Mouse (Mus musculus) cerebellum, adult (tissue): ENCODE measurements around the gene Rapgef4.
A peak's percentile ranks its signal among the peaks of the same experiment; 100 is the strongest.

ENCODE experiments used
- ATAC-seq: cut with Nextera tagmentation; 2 replicates; pipeline ENCODE4 v1.9.2; 2017; ENCODE audit warnings: mild to moderate bottlenecking, moderate library complexity, mixed read lengths; ENCODE audit not compliant: insufficient number of reproducible peaks, low FRiP score, low TSS enrichment

Gene Rapgef4

DNA sequence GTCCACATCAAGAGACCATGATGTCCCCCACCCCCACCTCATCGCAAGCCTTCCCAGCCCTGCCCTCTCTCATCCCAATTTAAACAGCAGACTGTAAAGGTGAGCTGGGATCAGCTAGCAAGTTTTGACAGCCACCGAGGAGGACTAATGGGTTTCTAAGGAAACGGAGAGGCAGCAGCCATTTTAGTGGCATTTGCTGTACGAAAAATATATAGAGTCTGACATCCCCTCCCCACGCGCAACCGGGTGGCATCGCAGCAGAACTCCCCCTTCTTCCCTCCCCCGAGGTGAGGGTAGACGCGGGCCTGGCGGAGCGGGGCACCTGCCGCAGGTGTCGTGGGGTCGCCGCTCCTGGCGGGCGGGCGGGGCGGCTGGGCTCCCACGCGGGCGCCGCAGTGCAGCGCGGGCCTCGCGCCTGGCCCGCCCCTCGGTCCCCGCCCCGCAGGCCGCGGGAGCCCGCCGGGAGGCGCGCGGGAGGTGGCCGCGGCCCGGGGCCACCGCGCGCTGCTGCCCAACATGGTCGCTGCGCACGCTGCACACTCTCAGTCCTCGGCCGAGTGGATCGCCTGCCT lies at the start of gene Rapgef4:
TSS of gene Rapgef4 (plus strand) at position 470 of the 572 bp plus-strand sequence.
- peak; percentile 21; the same call in 1 of the 2 replicates for ATAC-seq

DNA sequence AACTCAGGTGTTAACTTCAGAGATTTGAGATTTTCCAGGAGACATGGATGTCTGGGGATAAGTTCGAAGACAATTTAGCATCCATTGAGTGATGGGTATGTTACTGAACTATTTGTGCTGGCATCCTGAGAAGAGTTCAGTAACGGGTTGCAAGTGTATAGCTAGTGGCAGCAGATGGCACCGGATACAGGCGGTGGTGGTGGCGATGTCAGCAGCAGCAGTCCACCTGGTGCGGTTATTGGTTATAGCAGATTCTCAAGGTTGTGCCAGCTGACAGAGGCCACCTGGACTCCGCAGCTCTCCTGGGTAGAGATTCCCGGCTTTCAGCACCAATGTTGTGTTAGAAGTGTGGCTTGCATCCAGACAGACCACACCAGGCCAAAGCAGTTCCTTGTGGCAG lies 47.0 kb upstream of the Rapgef4 start:
- ATAC-seq, result no peak; the same call in 1 of the 2 replicates

- no peak for ATAC-seq
Measured at GRCm38 (mm10) chr2:71936711-71937110, 44.3 kb upstream of the Rapgef4 start.

GRCm38 (mm10) chr2:71937649-71938308 lies 43.3 kb upstream of the Rapgef4 start:
- no peak for ATAC-seq

- no peak for ATAC-seq
Measured at GRCm38 (mm10) chr2:71938716-71939393, 42.2 kb upstream of the Rapgef4 start.

GRCm38 (mm10) chr2:71941005-71941720 lies 39.9 kb upstream of the Rapgef4 start:
- ATAC-seq, result no peak

DNA sequence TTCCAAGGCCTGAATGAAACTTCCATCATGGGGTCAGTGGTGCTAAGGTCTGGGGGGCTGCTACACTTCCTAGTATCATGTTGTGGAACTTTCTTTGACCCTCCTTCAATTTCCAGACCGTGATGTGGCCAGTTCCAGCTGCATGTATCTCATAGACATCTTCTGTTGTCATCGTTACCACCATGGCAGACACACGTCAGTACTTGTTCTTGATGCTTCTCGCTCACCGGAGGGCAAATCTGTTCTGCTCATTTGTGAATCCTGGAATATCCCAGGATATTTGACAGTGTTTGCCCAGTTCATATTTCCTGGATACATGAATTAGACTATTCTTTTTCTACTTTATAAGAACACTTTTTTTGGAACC lies 39.3 kb upstream of the Rapgef4 start:
- no peak for ATAC-seq

DNA sequence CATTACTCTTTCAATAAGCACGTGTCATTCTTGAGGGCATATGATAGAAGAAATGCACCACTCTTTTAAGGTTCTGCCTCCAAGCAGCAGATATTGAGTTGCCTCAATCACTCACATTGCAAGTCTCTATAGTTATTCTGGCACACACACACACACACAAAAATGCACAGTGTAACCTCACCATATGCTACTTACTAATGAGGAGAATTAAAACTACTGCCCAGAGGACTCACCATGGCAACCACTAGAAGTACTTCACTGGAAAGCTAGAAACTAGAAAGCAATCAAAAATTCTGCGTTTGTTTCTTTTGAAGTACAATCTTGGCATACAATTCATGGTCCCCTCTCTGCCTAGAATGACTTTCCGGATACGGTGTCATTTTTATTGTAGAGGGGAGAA lies 29.8 kb upstream of the Rapgef4 start:
- no peak for ATAC-seq

GRCm38 (mm10) chr2:71955637-71956036 lies 25.4 kb upstream of the Rapgef4 start:
- peak; percentile 79 for ATAC-seq

- peak; percentile 75 for ATAC-seq
Measured at GRCm38 (mm10) chr2:71956463-71956862, 24.6 kb upstream of the Rapgef4 start.

DNA sequence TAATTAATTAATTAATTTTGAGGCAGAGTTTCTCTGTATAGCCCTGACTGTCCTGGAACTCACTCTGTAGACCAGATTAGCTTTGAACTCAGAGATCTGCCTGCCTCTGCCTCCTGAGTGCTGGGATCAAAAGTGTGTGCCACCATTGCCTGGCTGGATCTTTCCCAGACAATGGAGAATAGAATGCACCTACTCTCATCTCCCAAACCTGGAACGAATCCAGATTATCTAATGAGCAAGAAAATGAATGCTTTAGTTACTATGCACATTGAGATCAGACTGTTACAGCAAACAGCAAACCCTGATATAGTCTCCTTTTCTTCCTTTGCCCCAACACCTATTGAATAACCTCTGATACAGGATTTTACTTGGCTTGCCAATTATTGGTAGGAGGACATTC lies 23.1 kb upstream of the Rapgef4 start:
- no peak for ATAC-seq

DNA sequence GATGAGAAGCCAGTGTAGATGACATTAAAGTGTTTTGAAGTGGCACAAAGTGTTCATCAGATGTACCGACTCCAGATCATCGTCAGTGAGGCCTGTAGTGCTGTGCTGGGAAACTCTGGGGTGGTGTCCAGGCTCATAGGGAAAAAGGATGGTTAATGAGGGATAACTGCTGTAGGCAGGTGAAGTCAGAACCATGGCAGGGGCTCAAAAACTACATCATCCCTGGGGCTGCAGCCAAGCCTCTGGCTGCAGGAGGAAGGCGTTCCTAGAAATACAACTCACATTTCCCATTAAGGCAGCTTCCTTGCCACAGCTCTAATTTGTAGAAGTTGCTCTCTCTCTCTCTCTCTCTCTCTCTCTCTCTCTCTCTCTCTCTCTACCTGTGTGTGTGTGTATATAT lies 22.6 kb upstream of the Rapgef4 start:
- ATAC-seq, result no peak

DNA sequence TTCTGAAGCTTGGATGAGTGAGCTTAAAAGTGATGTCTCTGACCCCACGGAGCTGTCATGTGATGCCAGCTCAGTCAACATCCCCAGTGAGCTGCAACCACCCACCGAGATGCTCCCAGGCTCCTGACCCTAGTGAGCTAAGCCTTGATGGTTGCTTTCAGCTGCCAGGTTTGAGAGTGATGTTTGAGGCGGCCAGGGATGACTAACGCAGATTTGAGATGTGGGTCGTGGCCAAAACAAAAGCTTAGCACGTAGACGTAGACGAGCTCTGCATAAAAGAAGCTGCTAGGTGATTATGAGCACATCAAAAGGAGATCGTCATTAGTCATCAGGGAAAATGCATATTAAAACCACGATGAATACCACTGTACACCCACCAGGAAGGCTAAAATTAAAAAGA lies 16.8 kb upstream of the Rapgef4 start:
- ATAC-seq, result no peak

DNA sequence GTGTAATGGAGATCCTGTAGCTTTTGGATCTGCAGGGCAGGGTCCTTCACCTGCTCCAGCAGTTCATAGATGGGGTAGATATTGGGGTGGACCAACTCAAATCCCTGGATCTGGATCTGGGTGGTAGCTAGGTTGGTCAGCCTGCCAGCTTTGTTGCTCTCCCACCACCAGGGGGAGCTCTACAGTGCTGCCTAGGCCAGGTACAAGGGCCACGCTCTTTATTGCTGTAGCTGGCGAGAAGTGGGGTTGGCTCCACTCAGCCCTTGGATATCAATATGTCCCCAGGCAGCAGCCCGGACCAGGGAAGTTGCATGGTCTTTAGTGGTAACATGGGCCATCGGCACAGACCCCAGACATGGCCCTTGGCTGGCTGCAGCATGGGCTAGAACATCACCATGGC lies 15.6 kb upstream of the Rapgef4 start:
- 0 out of 2 replicates have a peak, but pooled peaks have one; percentile 61 for ATAC-seq

DNA sequence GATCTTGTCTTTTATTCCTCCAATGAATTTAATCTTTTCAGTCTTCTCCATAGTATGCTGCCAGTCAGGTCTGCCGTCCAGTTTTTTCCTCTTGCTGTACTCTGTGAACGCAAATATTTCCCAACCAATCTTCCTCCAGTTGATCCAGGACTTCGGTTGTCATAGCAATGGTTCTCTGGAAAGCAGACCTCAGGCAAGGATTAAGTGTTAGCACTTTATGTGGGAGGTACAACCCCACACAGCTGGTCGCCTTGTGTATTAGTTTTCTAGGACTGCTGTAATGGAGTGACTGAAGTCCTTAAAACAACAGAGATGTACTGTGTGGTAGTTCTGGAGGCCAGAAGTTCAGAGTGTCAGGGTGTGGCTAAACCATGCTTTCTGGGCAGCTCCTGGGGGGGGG lies 14.3 kb upstream of the Rapgef4 start:
- no peak for ATAC-seq

DNA sequence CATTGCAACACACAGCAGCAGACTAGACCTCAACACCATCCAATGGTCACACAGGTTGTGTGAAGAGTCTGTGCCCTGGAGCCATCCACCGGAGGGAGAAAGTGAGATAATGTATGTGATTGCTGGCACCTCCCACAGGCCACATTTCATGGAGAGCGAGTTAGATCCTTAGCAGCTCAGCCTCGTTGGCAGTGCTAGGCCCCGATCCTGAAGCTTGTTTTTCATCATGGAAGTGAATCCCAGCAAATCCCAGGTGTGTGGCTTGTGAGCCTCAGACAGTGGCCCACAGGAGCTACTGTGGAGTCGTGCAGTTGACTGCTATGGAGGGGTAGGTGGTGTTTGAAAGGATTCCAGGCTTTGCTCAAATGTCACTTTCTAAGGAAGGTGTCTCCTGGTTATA lies 13.2 kb upstream of the Rapgef4 start:
- no peak for ATAC-seq

DNA sequence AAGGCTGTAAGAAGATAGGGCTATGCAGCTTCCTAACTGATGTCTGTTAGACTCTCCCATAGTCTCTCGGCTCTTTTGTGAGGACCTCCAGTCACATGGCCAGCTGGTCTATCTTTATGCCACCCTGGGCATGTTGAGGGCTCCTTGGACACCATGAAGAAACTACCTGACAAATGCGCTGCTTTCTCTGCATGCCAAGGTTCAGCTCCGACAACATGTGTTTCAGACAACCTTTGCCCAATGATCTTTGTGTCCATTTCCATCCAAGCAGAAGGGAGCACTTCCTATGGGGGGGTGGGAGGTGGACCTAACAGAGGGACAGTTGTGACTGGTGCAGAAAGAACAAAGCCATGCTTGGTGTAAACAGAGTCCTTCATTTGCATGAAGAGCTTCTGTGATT lies 7.4 kb upstream of the Rapgef4 start:
- peak; percentile 21; the same call in 1 of the 2 replicates for ATAC-seq

- peak; percentile 91 for ATAC-seq
Measured at GRCm38 (mm10) chr2:71974143-71974846, 6.7 kb upstream of the Rapgef4 start.

DNA sequence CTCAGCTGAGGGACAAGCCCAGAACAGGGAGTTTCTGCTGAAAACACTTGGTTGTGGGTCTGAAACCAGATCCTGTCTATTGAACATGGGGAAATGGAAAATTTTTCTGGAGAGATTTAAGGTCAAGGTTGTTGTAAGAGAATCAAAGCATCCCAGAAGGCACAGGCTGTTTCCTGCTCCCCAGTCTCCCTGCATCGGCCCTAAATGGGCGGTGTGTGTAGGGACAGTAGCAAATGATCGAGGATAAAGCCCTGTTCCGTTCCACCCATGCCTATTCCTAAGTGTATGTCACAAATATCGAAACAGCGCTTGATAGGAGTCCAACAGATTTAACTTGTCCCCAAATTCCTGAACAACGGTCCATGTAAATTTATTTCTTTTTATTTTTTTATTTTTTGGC lies 1.1 kb upstream of the Rapgef4 start:
- no peak for ATAC-seq

- 0 out of 2 replicates have a peak, but pooled peaks have one; percentile 2 for ATAC-seq
Measured at GRCm38 (mm10) chr2:71981343-71981851, 357 bp downstream of the Rapgef4 start.
